Mouse (Mus musculus): Measurements from ENCODE around the gene Zic5.

GRCm38 (mm10) chr14:122424441-122424840 is 41.0 kb downstream of the Zic5 start:
- no peak for TF ChIP-seq CTCF (IDR thresholded peaks at IDR 0.05; ENCODE audit: low read depth)
- no peak for TF ChIP-seq EP300 (IDR thresholded peaks at IDR 0.05; ENCODE audit: low read depth)

Data from heart, postnatal 0 days (tissue).